Mouse (Mus musculus) A20 (cell line): ENCODE results near the gene Unc5c.

Experiments used
- DNase-seq: peaks from one replicate; pipeline ENCODE4 v3.0.0-alpha.2; 2011; ENCODE audit warnings: low read depth, low spot score

Unc5c gene

GRCm38 (mm10) chr3:141597974-141598373 lies 133.0 kb downstream of the Unc5c start:
- DNase-seq, result no peak

- no peak for DNase-seq
These were observed 133.9 kb downstream of the Unc5c start for GRCm38 (mm10) chr3:141598936-141599335.

- no peak for DNase-seq
These were observed 136.1 kb downstream of the Unc5c start for GRCm38 (mm10) chr3:141601072-141601549.

GRCm38 (mm10) chr3:141616718-141617117 lies 151.7 kb downstream of the Unc5c start:
- DNase-seq, result no peak

GRCm38 (mm10) chr3:141618675-141619074 lies 153.7 kb downstream of the Unc5c start:
- DNase-seq, result no peak

- DNase-seq, result no peak
These were observed 156.5 kb downstream of the Unc5c start for GRCm38 (mm10) chr3:141621496-141621895.

- no peak for DNase-seq
These were observed 162.1 kb downstream of the Unc5c start for GRCm38 (mm10) chr3:141626935-141627638.

- no peak for DNase-seq
These were observed 162.6 kb downstream of the Unc5c start for GRCm38 (mm10) chr3:141627639-141627977.

GRCm38 (mm10) chr3:141629431-141629830 lies 164.4 kb downstream of the Unc5c start:
- DNase-seq, result no peak

GRCm38 (mm10) chr3:141637900-141638299 lies 172.9 kb downstream of the Unc5c start:
- DNase-seq, result no peak

GRCm38 (mm10) chr3:141644264-141644663 lies 179.2 kb downstream of the Unc5c start:
- no peak for DNase-seq

- no peak for DNase-seq
These were observed 181.6 kb downstream of the Unc5c start for GRCm38 (mm10) chr3:141646588-141646987.

GRCm38 (mm10) chr3:141650658-141651057 lies 185.6 kb downstream of the Unc5c start:
- DNase-seq, result no peak

GRCm38 (mm10) chr3:141653915-141654314 lies 188.9 kb downstream of the Unc5c start:
- no peak for DNase-seq

GRCm38 (mm10) chr3:141659041-141659789 lies 194.2 kb downstream of the Unc5c start:
- no peak for DNase-seq

GRCm38 (mm10) chr3:141660065-141661062 lies 195.3 kb downstream of the Unc5c start:
- DNase-seq, result no peak

GRCm38 (mm10) chr3:141689113-141689512 lies 224.1 kb downstream of the Unc5c start:
- DNase-seq, result no peak

- no peak for DNase-seq
These were observed 225.7 kb downstream of the Unc5c start for GRCm38 (mm10) chr3:141690676-141691075.

- no peak for DNase-seq
These were observed 226.4 kb downstream of the Unc5c start for GRCm38 (mm10) chr3:141691418-141691817.

GRCm38 (mm10) chr3:141691846-141692245 lies 226.8 kb downstream of the Unc5c start:
- no peak for DNase-seq

- DNase-seq, result no peak
These were observed 234.2 kb downstream of the Unc5c start for GRCm38 (mm10) chr3:141699177-141699576.
